Mouse (Mus musculus) spleen, postnatal 36 days (tissue): ENCODE measurements around the gene Pkd2.

Experiments
- DNase-seq, 2 experiments: peaks; one replicate each; pipeline ENCODE4 v3.0.0; 2022; ENCODE audit warnings: low spot score in 2 of 2, mixed read lengths in 1 of 2

Gene Pkd2

DNA sequence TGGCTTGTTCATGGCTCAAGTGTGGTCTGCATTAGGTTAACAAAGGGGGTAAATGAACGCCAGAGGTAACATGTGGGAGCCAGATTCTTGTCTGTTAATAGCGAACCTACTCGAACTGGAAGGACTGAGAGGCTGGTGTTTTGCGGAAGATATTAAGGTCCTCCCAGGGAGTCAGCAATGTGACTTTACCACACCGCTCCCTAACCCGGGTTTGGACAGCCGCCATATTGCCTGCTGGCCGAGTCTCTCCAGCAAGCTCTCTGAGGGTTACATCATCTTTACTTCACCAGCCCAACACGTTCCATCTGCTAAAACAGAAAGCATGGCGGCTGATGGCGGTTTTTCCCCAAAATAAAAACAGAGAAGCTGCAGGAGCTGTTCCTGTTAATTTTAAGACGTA, 6.5 kb downstream of the Pkd2 start:
- DNase-seq: no peak

DNA sequence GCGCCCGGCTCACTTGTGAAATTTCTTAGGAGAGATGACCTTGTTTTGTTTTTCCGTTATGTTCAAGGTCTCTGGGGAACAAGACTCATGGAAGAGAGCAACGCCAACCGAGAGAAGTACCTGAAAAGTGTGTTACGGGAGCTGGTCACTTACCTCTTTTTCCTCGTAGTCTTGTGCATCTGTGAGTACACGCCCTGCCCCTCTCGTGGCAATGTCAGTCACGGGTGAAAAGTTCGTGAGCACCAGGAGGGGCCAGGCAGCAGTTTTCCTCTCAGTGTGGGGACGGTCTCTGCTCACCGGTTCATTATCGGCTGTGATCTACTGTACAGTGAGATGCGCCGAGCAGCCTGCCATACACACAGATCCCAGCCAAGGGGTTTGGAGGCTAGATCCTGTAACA, 7.6 kb downstream of the Pkd2 start:
- no peak for DNase-seq

DNA sequence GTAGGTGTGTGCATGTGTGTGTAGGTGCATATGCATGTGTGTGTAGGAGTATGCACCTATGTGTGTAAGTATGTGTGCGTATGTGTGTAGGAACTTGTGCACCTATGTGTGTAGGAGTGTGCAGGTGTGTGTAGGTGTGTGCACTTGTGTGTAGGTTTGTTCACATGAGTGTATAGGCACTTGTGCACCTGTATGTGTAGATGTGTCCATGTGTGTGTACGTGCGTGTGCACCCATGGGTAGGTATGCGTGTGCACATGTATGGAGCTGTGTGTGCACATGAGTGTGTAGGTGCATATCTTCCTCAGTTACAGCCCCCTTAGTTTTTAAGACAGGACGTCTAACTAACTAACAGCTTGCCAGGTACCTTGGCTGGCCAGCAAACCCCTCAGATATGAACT, 9.3 kb downstream of the Pkd2 start:
- no peak for DNase-seq

DNA sequence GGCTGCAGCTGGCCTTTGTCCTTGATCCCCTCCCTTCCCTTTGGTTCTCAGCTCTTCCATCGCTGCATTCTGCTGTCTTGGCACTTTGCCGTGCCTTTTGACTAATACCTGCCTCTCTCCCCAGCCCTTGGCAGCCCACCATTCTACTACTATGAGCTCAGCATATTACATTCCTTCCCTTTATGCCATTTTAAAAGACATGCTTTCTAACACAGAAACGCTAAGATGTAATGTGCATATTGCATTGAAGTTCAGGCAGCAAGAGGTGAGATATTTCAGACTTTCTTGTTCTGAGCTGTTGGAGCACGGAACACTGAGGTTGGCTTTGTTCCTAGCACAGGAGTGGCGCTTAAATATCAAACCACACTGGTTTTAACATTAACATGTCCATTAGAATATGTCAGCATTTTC, 11.7 kb downstream of the Pkd2 start:
- DNase-seq: no peak

DNA sequence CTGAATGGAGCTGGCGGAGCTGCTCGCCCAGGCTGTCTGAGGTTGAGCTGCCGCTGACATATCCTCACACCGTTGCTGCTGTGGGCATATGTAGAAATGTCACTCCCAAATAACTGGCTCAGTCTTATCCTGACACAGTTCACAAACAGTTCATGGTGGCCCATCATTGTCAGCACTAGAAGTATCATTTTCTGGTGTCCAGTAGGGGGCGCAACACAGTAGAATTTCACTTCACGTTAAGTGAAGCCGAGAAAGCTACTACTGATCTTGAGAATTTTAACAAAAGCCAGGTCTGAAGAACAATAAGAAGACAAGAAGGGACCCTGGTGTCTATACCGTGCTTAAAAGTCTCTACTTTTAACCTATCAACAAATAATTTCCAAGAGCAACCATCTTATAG, 13.1 kb downstream of the Pkd2 start:
- no peak for DNase-seq

DNA sequence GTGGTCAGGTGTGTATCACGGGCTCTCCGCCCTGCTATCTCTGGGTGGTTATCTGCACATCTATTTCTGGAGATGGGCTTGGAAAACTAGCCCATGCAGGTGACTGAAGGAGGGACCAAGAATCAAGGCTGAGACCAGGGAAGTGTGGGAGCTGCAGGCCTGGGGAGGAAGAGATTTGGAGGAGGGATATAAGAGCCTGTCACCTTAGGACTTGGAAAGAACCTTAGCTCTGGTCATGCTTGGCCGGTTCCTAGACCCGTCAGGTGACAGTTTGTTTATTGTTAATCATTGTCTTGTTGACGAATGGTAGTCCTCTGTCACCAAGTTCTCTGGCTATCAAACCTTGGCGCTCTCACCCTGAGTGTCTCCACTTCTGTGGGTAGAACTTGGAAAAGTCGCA, 21.1 kb downstream of the Pkd2 start:
- DNase-seq: no peak

DNA sequence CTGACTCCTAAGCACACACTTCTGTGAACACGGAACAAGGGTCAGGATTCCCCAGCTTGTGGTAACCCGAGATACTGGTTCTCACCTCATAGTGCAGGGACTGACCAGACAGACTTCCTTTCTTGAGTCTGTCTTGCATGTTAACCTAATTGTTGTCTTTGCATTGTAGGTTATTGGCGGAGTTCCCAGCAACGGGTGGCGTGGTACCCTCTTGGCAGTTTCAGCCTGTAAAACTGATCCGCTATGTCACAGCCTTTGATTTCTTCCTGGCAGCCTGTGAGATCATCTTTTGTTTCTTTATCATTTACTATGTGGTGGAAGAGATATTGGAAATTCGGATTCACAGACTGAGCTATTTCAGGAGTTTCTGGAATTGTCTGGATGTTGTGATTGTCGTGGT, 23.6 kb downstream of the Pkd2 start:
- no peak for DNase-seq

DNA sequence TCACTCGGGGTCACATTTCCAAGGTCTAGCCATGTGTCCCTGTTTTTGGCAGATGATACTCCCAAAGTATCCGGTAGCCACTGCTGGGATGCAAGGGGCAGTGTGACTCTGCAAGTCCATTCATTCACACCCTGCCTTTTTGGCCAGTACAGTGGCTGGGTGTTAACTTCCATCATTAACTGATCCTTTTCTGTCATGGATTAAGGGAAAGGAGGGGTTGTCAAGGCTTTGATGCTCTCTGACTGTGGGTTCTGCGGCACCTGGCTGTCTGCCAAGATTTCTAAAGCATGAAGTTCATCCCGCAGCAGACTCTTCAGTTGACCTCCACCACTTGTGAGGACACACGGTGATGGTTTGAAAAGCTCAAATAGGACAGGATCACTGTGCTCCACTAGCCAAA, 32.3 kb downstream of the Pkd2 start:
- DNase-seq: no peak

DNA sequence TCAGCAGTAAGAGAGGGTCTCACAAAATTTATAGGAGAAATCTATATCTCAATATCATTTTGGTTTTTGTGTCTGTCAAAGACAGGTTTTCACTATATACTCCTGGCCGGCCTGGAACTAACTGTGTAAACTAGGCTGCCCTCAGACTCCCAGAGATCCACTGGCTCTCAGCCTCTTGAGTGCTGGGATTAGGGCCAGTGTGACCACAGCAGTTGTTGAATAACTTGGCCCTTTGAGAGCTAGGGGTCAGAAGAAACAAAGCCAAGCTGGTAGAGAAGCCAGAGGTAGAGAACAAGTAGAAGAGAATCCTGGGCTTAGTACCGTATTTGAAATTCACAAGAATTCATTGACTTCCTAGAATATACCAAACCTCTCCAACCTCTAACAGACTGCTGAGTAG, 45.6 kb downstream of the Pkd2 start:
- DNase-seq: no peak

DNA sequence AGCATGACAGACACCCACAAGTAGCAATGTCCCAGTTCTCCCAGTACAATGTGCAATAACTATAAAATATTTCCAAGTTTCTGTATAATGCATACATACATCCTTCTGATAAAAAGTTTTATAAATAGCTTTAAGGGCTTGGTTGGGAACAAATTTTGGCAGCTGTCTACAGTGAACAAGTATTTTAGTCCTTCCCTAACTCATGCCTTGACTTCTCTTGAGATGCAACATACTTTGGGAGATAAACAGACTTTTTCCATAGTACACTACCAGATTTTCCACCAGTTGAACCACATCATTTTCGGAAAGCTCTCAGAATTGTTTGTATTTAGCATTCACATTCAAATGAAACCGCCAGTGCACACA, 48.6 kb downstream of the Pkd2 start:
- no peak for DNase-seq

DNA sequence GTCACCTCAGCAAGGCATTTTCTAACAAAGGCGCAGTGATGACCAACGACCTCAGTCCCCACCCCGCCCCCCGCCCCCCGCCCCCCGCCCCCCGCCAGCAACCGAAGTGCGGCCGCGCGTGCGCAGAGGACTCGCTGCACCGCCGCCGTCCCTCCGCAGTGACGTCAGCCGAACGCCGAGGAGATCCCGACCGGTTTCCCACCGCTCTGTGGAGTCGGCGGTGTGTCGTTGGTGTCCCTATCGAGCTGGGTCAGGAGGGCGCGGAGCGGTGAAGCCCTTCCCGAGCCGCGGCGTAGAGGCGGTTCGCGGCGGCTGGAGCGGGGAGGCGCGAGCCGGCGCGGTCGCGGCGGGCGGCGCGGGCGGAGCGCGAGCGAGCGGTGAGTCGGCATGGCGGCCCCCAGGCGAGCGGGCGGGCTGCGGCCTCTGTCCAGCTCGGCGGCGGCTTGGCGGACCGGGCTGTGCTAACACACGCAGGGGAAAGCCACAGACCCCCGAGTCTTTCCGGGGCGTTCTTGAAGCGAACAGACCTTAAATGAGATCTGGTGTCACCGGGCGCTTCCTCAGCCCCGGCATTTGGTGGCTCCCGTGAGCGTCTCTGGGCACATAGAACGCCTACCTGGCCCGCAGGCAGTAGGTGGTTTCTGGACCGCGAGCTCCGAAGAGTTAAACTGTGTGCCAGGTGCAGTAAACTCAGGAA, 49.1 kb downstream of the Pkd2 start, which contains the start of gene BC005561:
BC005561 (plus strand) TSS at position 158 of the 697 bp plus-strand sequence.
- DNase-seq: peak; percentile 63 to 68

DNA sequence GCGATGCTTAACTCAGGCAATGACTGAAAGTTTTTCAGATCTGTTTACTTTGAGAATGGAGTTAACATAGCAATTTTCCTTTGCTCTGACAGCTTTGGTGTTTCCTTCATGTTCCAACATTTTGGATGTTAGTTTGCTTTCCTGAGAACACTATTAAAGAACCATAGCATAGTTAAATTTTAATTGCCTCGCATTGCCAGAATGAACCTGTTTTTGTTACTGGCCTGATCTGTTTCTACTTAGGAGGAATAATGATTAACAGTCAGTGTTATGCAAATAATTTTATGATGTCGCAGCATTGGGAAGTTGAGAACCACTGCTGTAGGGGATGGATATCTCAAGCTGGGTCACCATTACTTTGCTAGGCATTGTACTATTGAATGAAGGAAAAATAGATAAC, 52.0 kb downstream of the Pkd2 start:
- no peak for DNase-seq

DNA sequence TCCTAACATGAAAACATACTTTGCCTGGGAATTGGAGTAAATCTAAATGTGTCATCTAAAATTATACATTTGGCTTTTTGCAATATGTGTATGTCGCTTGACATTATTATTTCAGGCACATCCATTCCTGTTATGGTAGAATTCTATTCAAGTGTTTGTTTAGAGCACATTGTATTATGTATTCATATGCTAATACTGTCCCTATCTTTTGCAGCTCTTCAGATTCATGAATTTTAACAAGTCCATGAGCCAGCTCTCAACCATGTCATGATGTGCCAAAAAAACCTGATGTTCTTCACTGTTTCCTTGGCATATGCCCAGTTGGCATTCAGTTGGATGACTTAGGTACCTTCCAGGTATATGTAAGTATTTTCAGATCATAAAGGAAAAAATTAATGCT, 79.4 kb downstream of the Pkd2 start:
- no peak for DNase-seq

DNA sequence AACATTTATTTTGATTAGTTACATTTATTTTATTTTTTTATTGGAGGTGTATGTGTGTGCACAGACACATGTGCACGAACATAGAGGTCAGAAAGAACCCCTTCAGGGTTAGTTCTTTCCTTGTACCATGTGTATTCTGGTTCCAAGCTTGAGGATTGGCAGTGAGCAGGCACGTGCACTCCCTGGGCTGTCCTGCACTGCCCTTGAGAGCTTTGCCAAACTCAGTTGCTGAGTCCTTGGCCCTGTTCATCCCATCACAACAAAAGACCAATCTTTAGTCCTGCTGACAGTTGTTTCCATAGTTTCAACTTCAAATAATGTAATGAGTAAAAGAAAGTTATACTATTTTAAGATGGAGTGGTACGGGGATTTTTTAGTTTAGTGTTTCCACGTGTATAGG, 80.1 kb downstream of the Pkd2 start:
- no peak for DNase-seq
